Mouse (Mus musculus) midbrain, embryonic 11.5 days (tissue): ENCODE measurements around the gene Hspb8. TPM values are rescaled to one million over a fixed set of nuclear protein-coding genes. Genes with fewer than 3 reads are reported as not detected.

Experiments
- ATAC-seq: fragments of 200-750 bp; cut with Nextera tagmentation; 2 replicates; pipeline ENCODE4 v1.8.0; 2017; ENCODE audit warnings: moderate TSS enrichment, moderate library complexity; ENCODE audit not compliant: low FRiP score
- DNase-seq: peaks from one replicate; pipeline ENCODE4 v3.0.0; 2015; ENCODE audit warnings: low spot score; ENCODE audit errors: missing footprints
- H3K27ac ChIP-seq: fragments of 300-500 bp; sonication (generic); 2 replicates; pipeline ENCODE4 v1.5.1; 2014; ENCODE audit warnings: low read depth, low read length
- H3K27me3 ChIP-seq: fragments of 300-500 bp; sonication (generic); 2 replicates; pipeline ENCODE4 v1.6.1; 2014; ENCODE audit warnings: mild to moderate bottlenecking, low read length, moderate library complexity, mixed read lengths; ENCODE audit not compliant: control insufficient read depth, insufficient read depth
- H3K36me3 ChIP-seq: fragments of 300-500 bp; sonication (generic); 2 replicates; pipeline ENCODE4 v1.6.1; 2014; ENCODE audit warnings: mild to moderate bottlenecking, low read length, moderate library complexity, mixed read lengths; ENCODE audit not compliant: control insufficient read depth, insufficient read depth
- H3K4me1 ChIP-seq: fragments of 300-500 bp; sonication (generic); 2 replicates; pipeline ENCODE4 v1.6.1; 2014; ENCODE audit warnings: low read length; ENCODE audit not compliant: control insufficient read depth, insufficient read depth
- H3K4me2 ChIP-seq: fragments of 300-500 bp; sonication (generic); 2 replicates; pipeline ENCODE4 v1.6.1; 2014; ENCODE audit warnings: mild to moderate bottlenecking, moderate library complexity
- H3K4me3 ChIP-seq: fragments of 300-500 bp; sonication (generic); 2 replicates; pipeline ENCODE4 v1.5.1; 2014; ENCODE audit warnings: low read depth, low read length
- H3K9ac ChIP-seq: fragments of 300-500 bp; sonication (generic); 2 replicates; pipeline ENCODE4 v1.6.1; 2014; ENCODE audit warnings: low read length
- H3K9me3 ChIP-seq: fragments of 300-500 bp; sonication (generic); 2 replicates; pipeline ENCODE4 v1.6.1; 2016; ENCODE audit warnings: low read length; ENCODE audit not compliant: control insufficient read depth
- WGBS: fragments of 180-500 bp; shearing (Covaris S2); extraction: QIAGEN DNeasy Blood & Tissue Kit; methylation state at CpG from one replicate; pipeline ENCODE4 v1.1.7; 2014; 5-methylcytosine and 5-hydroxymethylcytosine counted together
- polyA plus RNA-seq: library from polyadenylated mRNA; unstranded; fragments of >200 nt; fragmentation: Nextera tagmentation; extraction: Ambion mirVana; gene quantifications from 2 replicates; pipeline ENCODE4 v1.2.1, GENCODE M21; 2014

Hspb8 gene
- polyA plus RNA-seq, 1 experiment from 2014 or later: 6.1 TPM

DNA sequence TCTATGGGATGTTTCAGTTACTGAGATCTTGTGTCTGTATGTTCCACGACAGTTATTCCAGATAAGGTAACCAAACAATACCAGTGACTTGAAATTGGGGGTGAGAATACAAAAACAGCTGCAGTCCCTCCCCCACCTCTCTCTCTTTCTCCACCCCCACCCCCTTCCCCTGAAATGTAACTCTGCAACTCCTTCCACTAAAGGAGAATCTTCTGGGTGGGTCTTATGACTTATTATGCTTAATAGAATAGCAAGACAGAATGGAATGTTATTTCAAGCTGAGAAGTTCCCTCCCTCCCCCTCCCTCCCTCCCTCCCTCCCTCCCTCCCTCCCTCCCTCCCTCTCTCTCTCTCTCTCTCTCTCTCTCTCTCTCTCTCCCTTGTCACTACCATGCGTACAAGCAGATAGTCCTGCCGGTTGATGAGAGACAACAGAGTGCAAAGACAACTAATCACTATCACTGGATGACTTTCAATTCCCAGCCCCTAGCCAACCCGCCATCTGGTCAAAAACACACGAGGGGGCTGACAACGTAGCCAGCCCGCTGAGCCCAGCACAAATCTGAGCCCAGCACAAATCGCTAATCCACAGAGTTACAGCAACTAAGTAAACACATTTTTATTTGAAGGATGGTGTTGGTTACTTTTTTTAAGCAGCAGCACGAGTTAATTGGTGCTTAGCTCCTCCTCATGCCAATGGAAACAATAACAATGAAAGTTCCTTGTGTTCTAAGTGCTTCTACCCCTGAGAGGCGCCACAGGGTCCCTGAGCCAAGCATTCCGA, 25.9 kb upstream of the Hspb8 start:
- 7% methylated on average over 11 of the region's 11 CpGs for WGBS
- DNase-seq: no peak
- ATAC-seq: no peak
- no peak overlapping the region for H3K9ac ChIP-seq
- no peaks in the 10 kb centered on the region for H3K27me3 ChIP-seq
- H3K4me3 ChIP-seq: no peak overlapping the region
- no peaks in the 10 kb centered on the region for H3K9me3 ChIP-seq
- H3K36me3 ChIP-seq: no peaks in the 10 kb centered on the region
- H3K4me1 ChIP-seq: no peaks in the 10 kb centered on the region
- no peak overlapping the region for H3K27ac ChIP-seq
- H3K4me2 ChIP-seq: no peak overlapping the region

DNA sequence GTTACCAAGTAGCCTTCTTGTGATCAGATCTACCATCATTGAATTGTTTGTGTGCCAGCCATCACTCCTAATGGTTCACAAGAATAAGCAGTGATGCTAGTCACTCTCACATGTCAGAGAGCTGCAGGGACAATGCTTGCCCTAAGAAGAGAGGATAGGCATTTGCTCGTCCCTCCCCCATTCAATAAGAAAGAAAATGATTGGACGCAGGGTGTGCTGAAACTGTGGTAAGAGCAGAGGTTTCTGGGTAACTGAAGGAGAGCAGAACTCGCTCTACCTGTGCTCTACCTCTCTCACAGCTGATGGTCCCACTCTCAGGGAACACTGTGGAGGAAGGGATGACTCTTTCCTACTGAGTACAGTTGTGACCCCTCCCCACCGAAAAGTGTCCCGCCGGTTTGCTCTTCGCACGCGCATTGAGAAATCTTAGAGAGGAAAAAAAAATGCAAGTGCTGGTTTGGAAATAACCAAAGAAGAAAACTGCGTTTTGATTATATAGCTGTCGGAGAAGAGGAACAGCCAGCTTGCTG, 25.2 kb upstream of the Hspb8 start:
- WGBS: 50% methylated on average over 11 of the region's 11 CpGs
- no peaks in the 10 kb centered on the region for H3K4me1 ChIP-seq
- H3K36me3 ChIP-seq: no peaks in the 10 kb centered on the region
- DNase-seq (no peak), ATAC-seq (no peak)
- no peak overlapping the region for H3K9ac ChIP-seq
- H3K27ac ChIP-seq: no peak overlapping the region
- no peak overlapping the region for H3K4me2 ChIP-seq
- no peaks in the 10 kb centered on the region for H3K27me3 ChIP-seq
- no peak overlapping the region for H3K4me3 ChIP-seq
- no peaks in the 10 kb centered on the region for H3K9me3 ChIP-seq

DNA sequence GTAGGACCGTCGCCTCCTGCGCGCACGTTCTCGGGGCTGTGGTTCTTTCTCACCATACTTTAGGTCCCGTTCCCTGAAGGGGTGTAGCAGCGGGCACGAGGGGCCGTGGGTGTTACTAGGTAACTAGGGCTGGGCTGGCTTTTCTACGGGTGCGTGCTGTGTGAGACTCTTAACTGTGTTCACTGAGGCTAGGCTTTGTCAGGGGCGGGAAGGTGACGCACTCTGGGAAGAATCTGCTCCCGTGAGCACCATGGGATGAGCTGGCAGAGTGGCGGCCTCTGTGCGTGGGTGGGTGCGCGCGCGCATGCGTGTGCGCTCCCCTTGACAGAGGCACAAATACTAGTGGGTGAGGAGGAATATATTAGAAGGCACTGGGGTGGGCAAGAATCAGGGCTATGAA, 23.9 kb upstream of the Hspb8 start:
- Histone ChIP-seq H3K4me3 (no peak overlapping the region), H3K9me3 (no peaks in the 10 kb centered on the region), H3K4me2 (no peak overlapping the region), H3K27ac (no peak overlapping the region), H3K27me3 (no peaks in the 10 kb centered on the region), H3K36me3 (no peaks in the 10 kb centered on the region), H3K9ac (no peak overlapping the region), H3K4me1 (no peaks in the 10 kb centered on the region)
- DNase-seq: no peak
- no peak for ATAC-seq
- 47% methylated on average over 23 of the region's 23 CpGs for WGBS

DNA sequence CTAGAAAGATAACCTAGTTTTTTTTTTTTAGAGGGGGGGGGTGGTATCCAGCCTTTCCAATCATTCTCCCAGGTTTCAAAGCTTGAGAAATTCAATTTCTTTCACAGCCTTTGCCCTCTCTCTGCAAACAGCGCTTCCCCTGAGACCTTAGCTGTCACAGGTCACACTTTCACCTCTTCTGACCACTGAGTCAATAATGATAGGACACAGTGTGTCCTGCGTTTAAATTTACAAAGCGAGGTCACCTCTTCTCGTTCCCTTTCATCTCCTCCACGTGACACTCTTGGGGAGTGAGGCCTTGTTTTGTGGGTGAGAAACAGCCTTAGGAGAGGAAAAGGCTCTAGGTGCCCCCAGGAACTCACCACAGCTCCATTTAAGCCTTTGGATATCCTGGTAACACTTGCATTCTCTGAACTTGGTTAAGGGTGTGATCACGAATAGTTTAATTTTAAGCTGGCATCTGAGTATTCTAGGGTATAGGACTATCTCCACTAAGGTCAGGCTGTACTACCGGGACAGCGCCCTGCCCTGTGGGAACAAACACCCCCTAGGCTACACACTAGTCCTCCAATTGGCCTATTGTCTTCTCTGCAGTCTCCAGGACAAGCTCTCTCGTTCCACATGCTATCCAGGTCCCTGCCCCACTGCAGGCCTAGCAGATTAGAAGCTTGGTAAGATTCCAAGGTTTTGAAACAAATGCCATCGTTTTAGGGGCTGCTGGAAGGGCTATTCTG, 23.1 kb upstream of the Hspb8 start:
- Histone ChIP-seq H3K4me2 (no peak overlapping the region), H3K27me3 (no peaks in the 10 kb centered on the region), H3K4me3 (no peak overlapping the region), H3K27ac (no peak overlapping the region), H3K36me3 (no peaks in the 10 kb centered on the region), H3K4me1 (no peaks in the 10 kb centered on the region), H3K9ac (no peak overlapping the region), H3K9me3 (no peaks in the 10 kb centered on the region)
- whole genome bisulfite sequencing: 65% methylated on average over 10 of the region's 10 CpGs
- peak; percentile 89 for DNase-seq
- ATAC-seq: no peak

DNA sequence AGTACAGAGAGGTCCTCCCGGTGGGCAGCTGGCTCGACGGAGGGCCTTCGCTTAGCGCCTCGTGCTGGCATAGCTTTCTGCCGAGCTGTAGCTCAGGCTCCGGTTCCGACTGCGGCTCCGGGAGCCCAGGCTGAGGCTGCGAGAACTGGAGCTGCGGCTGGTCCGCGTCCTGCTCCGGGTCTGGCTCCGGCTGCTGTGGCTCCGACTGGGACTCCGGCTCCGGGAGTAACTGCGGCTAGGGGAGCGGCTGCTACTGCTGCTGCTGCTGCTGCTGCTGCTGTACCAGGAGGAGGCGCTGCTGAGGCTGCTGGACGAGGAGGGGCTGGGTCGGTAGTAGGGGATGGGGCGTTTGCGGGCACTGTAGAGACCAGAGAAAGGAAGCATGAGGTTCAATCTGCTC, 21.9 kb upstream of the Hspb8 start:
- Histone ChIP-seq H3K4me2 (no peak overlapping the region), H3K27me3 (no peaks in the 10 kb centered on the region), H3K4me1 (no peaks in the 10 kb centered on the region), H3K4me3 (no peak overlapping the region), H3K36me3 (no peaks in the 10 kb centered on the region), H3K9me3 (no peaks in the 10 kb centered on the region), H3K27ac (no peak overlapping the region), H3K9ac (no peak overlapping the region)
- DNase-seq (no peak), ATAC-seq (no peak)
- WGBS: 62% methylated on average over 27 of the region's 27 CpGs

DNA sequence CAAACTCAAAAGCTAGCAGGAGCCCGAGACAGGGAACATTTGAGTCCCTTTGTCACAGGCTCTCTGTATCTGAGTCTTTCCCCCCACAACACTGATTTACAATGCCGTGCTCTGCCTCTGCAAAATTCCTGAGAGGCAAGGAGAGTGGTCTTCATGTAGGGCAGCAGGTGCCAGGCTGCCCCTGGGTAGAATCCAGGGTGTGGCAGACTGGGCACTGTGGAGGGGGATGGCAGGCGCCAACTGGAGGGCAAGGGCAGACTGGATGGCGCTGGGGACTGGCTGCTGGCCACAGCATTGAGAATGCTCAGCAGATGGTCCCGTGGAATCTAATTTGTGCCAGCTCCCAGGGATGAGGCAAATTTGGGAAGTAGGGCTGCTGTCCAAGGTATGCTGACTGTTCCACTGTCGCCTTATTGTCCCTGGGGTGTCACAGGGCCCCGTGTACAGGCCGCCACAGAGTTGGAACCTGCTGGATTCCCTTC, 20.8 kb upstream of the Hspb8 start:
- no peak for DNase-seq
- Histone ChIP-seq H3K27me3 (no peaks in the 10 kb centered on the region), H3K4me1 (no peaks in the 10 kb centered on the region), H3K9me3 (no peaks in the 10 kb centered on the region), H3K4me3 (no peak overlapping the region), H3K4me2 (no peak overlapping the region), H3K27ac (no peak overlapping the region), H3K9ac (no peak overlapping the region), H3K36me3 (no peaks in the 10 kb centered on the region)
- ATAC-seq: no peak
- WGBS: 85% methylated on average over 8 of the region's 8 CpGs

DNA sequence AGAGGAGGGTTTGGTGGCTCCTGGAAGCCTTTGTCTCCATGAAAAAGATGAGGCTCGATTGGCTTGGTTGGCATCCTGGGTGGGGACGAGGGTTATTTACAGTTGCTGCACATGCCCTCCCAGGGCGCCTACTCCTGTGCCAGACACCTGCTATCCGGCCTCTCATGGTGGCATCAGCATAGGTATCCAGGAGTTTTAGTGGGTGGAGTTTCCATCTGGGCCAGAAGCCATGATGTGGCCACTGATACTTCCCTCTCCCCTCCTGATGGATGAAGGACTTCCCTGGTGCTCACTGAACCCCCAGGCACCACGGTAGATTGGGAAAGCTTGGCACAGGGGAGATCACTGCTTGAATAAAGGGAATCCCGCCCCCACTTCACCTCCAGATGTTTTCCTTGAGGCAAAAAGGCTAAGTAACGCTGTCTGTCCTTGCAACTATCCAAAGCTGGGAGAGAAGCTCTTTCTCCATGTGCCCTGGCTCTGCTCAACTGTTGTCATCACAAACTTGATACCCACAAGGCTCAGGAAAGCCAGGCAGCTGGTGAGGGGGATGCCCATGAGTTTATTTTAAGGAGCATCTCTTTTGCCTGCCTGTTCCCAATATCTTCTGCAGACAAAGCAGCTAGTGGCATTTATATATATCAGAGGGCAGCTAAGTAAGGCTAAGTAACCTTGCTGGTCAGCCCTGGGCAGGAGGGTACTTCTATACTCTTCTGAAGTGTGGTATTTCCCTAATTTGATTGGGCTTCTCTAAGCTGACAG, 20.2 kb upstream of the Hspb8 start:
- Histone ChIP-seq H3K27ac (no peak overlapping the region), H3K9me3 (no peaks in the 10 kb centered on the region), H3K27me3 (no peaks in the 10 kb centered on the region), H3K9ac (no peak overlapping the region), H3K4me2 (no peak overlapping the region), H3K4me3 (no peak overlapping the region), H3K4me1 (peaks cover 2% of the 10 kb centered on the region; the same call in 1 of the 2 replicates), H3K36me3 (no peaks in the 10 kb centered on the region)
- no peak for DNase-seq
- ATAC-seq: no peak
- 77% methylated on average over 7 of the region's 7 CpGs for WGBS

DNA sequence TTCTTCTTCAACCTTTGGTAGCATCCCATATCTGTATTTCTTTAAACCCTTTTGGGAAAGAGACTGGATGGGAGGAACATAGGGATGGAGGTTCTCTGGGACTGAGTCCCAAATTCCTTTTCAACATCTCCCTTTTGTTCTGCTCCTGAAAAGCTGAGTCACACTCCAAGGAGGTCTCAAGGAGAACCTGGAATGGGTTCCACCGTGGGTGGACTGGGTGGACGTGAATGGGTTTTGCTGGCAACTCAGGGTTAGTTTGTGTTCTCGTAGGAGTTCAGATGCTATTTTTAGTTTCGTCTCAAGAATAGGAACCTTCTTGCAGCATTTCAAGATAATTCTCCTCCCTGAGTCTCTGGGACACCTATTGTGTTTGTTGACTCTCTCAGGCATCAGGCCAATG, 17.6 kb upstream of the Hspb8 start:
- no peaks in the 10 kb centered on the region for H3K9me3 ChIP-seq
- DNase-seq (no peak), ATAC-seq (no peak)
- H3K27me3 ChIP-seq: no peaks in the 10 kb centered on the region
- H3K4me3 ChIP-seq: no peak overlapping the region
- H3K4me2 ChIP-seq: no peak overlapping the region
- WGBS: 75% methylated on average over 4 of the region's 4 CpGs
- H3K27ac ChIP-seq: no peak overlapping the region
- H3K36me3 ChIP-seq: no peaks in the 10 kb centered on the region
- H3K4me1 ChIP-seq: peaks cover 2% of the 10 kb centered on the region; the same call in 1 of the 2 replicates
- no peak overlapping the region for H3K9ac ChIP-seq
